Mouse (Mus musculus) frontal cortex, postnatal 14 days (tissue): ENCODE data around the gene Bcar3.
"Not testable (repeated sequence)": the region's sequence is repeated elsewhere in the genome, so short reads cannot be mapped to it uniquely, and the experiment has no call there.

Source experiments
- DNase-seq, 2 experiments: peaks; one replicate each; pipeline ENCODE4 v3.0.0; 2022; ENCODE audit warnings: low spot score in 2 of 2

Bcar3 gene

DNA sequence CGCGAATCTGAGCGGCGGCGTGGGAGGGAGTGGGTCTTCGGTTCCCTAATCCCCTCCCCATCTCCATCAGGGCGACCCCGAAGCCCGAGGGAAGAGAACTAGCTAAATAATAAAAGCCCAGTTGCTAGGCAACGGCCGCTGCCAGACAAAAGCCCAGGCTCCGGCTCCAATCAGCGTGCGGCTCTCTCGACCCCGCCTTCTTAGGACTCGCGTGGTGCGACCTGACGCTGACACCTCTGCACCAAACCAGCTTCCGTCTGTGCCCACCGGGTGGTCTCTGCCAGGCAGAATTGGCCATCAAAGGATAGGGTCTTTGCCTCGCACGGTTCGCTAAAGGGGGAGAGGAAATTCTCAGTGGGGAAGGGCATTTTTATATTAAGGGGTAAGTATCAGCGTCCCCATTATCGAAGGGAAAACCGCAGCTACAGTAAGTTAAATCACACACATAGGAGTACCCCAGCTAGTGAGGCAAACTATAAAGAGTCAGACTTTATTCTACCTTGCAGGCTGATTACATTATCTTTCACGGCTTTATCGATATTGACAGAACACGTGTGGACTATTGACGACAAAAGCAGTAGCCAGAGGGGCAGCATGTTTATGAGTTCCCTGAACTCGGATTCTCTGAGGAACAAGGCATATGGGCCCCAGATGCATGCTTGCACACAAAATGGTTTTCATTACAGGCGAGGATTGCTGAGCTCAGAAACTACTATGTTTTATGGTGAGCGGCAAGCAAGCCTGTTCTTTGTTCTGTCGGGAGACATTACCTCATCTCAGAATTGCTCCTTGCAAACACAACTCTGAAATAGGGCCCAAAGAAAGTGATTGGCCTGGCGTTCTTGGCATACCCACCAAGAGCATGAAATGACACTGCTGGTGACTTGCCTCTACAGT, at the start of gene Bcar3:
TSS of gene Bcar3 (plus strand) at position 183 of the 897 bp plus-strand sequence.
- peak; percentile 90 to 92 for DNase-seq

DNA sequence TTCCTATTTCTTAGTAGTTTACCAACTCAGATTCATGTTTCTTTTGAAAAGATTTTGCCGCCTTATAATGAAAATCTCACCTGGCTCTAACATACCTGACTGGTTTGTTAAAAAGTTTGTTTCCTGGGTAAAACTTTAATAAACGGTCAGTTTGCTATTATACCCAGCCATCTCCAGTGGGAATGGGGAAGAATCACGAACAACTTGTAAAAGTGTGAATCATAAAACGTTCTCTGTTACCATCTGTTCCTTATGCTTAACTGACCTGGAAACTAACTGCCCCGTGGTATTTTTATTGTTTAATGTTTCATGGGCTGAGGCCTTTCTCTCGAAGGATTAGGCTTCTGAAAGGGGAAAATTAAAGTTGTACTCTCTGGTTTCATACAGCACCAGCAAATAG, 49.2 kb upstream of the Bcar3 start:
- no peak for DNase-seq

GRCm38 (mm10) chr3:122245215-122245877, 48.6 kb upstream of the Bcar3 start, which contains the start of gene Gclm:
Gene Gclm, plus strand, starts transcription at chr3:122245557.
- peak; percentile 84 to 89 for DNase-seq

GRCm38 (mm10) chr3:122245878-122246332, 48.0 kb upstream of the Bcar3 start:
- DNase-seq = peak; percentile 29 to 38

DNA sequence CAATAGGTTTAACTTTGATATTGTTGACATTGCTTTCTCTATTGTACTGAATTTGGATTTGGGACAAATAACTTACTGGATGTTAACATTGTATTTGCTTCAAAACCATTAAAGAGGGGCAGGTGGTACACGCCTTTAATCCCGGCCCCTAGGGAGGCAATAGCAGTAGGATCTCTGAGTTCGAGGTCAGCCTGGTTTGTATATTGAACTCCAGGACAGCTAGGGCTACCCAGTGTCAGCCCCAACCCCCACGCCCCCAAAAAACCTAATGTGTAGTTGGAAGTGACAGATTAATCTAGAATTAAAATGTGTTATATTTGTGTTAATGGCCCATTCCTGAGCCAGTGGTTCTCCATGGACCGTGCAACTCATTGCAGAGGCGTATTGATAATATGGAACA, 47.5 kb upstream of the Bcar3 start:
- no peak for DNase-seq

GRCm38 (mm10) chr3:122246986-122247767, 46.8 kb upstream of the Bcar3 start:
- no peak for DNase-seq

- DNase-seq = no peak
These were observed 46.2 kb upstream of the Bcar3 start for GRCm38 (mm10) chr3:122247768-122248100.

GRCm38 (mm10) chr3:122252466-122253253, 41.3 kb upstream of the Bcar3 start:
- no peak for DNase-seq

GRCm38 (mm10) chr3:122254050-122254449, 39.9 kb upstream of the Bcar3 start:
- not testable (repeated sequence) for DNase-seq

DNA sequence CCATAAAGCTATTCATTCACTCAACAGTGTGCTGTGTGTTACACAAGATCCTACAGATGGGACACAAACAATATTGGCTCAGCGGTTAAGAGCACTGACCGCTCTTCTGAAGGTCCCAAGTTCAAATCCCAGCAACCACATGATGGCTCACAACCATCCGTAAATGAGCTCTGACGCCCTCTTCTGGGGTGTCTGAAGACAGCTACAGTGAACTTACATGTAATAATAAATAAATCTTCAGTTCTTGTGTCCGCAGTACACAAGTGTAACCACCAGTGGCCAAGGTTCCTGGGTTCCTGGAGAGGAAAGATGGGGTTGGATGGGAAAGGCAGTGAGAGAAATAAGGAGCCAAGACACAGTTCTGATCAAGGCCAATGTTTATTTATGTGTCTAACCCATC, 23.9 kb upstream of the Bcar3 start:
- DNase-seq = no peak

DNA sequence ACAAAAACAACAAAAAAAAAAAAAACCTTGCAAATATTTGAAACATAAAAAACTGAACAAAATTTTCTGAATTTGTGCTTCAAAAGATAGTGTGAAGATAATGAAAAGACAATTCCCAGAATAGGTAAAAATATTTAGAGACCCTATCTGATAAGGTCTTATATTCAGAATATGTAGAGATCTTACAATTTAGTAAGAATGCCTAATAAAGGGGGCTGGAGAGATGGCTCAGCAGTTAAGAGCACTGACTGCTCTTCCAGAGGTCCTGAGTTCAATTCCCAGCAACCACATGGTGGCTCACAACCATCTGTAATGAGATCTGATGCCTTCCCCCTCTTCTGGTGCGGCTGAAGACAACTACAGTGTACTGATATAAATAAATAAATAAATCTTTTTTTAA, 21.4 kb upstream of the Bcar3 start:
- DNase-seq = not testable (repeated sequence)

DNA sequence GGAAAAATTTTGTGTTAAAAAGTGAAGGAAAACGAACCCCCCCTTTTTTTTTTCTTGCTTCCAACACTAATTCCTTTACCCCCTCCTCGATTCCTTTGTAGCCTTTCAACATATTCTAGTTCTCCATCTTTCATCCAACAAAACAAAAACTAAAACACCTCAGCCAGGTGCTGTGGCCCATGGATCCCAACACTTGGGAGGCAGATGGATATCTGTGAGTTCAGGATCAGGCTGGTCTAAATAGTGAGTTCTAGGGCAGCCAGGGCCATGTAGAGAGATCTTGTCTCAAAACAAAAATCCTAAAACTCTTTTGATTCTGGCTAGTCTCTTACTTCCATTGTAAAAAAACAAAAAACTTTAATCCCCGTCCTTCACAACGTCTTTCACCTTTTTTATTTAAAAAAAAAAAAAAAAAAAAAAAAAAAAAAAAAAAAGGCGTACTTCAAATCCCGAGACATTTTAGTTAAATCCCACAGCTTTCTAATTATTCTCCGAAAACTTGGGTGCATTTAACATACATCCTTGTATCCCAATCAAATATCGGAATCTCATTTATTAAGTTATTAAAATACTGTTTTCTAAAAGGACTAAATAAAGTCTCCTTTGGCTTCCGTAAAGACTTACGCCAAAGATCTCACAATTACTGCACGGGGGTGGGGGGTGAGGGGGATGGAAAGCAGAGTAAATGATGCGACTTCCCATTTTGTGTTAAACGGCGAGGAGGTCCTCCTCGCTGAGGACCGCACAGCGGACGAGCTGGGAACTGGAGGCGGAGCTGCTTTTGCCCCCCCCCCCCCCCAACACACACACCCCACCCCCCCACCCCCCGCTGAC, 20.3 kb upstream of the Bcar3 start:
- no peak for DNase-seq

- DNase-seq = peak; percentile 81 to 82
These were observed 19.5 kb upstream of the Bcar3 start, which contains the start of gene Dnttip2 for GRCm38 (mm10) chr3:122274241-122275024. Gene Dnttip2, plus strand, starts transcription at chr3:122274388.

DNA sequence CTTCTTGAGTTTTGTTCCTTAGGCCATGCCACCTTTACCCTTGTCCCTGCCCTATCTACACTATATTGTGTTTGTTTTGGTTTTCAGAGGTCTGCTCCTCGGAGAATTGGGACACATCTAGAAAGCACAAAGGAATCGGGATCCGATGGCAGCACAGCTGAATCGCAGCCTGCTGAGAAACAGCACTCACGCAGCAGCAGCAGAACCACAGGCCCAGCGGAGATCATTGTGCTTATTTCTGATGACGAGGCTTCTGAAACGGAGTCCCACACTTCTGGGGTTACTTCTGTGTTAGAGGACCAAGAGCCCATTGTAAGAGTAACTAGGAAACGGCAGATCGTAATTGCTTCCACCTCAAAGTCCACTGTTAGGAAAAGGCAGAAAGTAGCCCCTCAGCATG, 18.8 kb upstream of the Bcar3 start:
- no peak for DNase-seq

DNA sequence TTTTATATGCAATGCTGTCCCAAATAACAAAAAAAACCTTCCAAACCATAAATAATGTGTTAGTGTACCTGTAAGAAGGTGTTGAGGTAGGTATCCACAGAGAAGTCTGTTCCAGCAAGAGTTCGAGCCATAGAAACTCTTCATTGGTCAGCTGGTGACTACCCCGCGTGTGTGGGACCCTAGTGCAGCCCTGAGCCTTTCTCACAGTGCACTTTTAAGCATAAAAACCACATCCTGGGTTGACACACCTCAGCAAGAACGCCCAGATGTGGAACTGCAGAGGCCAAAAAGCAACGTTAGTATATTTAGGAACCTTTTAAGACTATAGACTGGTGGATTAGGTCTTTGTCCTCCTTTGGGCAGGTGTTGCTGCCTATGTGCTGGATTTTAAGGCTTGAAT, 6.7 kb upstream of the Bcar3 start:
- no peak for DNase-seq

DNA sequence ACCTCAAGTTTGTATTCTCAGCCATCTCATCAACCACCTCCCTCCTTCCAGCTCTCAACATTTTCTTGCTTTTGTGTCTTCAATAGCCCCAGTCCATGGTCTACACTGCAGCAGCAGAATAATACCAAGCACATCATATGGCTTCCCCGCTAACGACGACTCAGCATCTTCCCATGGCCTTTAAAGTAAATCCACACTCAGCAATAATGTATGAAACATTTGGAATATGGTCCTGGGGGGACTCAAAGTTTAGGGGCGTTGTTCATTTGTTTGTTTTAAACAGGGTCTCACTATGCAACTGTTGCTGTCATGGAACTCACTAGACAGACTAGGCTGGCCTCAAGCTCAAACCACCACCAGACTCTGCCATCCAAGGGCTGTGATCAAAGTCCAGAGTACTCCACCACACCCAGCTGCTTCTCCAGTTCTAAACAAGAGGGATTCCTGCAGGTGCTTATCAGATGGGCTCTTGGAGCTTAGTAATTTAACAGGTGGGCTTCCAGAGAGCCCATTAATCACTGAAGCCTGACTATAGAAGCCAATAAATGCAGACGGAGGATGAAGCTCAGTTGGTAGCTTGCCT, 5.2 kb upstream of the Bcar3 start:
- no peak for DNase-seq

DNA sequence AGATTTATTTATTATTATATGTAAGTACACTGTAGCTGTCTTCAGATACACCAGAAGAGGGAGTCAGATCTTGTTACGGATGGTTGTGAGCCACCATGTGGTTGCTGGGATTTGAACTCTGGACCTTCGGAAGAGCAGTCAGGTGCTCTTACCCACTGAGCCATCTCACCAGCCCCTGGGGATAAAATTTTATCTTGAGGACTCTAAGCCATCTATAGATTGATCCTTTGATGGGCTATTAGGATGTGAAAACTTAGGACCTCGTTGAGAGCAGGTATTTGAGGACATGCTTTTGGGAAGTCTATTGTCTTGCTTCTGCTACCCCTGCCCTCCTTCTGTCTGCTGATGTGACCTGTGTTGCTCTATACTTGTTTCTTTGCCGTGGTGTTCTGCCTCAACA, 4.6 kb upstream of the Bcar3 start:
- not testable (repeated sequence) for DNase-seq

GRCm38 (mm10) chr3:122290696-122291095, 3.2 kb upstream of the Bcar3 start:
- no peak for DNase-seq

DNA sequence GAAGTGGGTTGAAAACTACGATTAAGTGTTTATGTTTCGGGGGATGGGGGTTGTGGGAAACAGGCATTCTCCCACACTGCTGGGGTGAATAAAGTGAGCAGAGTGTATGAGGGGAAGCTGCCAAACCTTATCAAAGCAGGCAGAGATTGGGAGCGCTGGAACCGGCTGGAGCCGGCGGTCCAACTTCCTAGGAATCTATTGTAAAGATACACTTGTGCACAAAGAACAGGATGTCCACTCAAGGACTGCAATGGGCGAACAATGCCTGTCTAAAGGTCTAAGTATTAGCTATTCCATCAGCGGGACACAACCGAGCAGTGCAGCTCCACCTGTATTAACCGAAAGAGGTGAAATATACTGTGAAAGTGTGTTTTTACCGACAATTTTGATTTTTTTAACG, 2.1 kb upstream of the Bcar3 start:
- DNase-seq = no peak
